Mouse (Mus musculus): ENCODE data around the gene Cd101.

GRCm38 (mm10) chr3:101005392-101005791 is 24.0 kb downstream of the Cd101 start:
- TF ChIP-seq CTCF (IDR thresholded peaks at IDR 0.05; ENCODE audit: control insufficient read depth, insufficient read depth, insufficient read length), result no peak
- no peak for TF ChIP-seq CEBPB (IDR thresholded peaks at IDR 0.05; ENCODE audit: low read depth)
- TF ChIP-seq MYOG (IDR thresholded peaks at IDR 0.05; ENCODE audit: control insufficient read depth, extremely low read depth, insufficient read length), result no peak
